Mouse (Mus musculus): ENCODE results near the gene Naalad2.
"Not testable (repeated sequence)": the region's sequence is repeated elsewhere in the genome, so short reads cannot be mapped to it uniquely, and the experiment has no call there.

Naalad2 gene

GRCm38 (mm10) chr9:18402895-18403294, at the start of gene Naalad2:
Naalad2 (minus strand) TSS chr9:18402995.
- in situ Hi-C loops (cut with MboI, MseI), result not testable (repeated sequence)

- in situ Hi-C loops (cut with MboI, MseI), result no loop called here
Observed at GRCm38 (mm10) chr9:18431687-18432086, 28.9 kb upstream of the Naalad2 start.

- in situ Hi-C loops (cut with MboI, MseI), result no loop called here
Observed at GRCm38 (mm10) chr9:18430354-18430753, 27.6 kb upstream of the Naalad2 start, which contains the start of gene Mbd3l2. Mbd3l2 (plus strand) TSS chr9:18430654.

- in situ Hi-C loops (cut with MboI, MseI), result not testable (repeated sequence)
Observed at GRCm38 (mm10) chr9:18412371-18412770, 9.6 kb upstream of the Naalad2 start.

GRCm38 (mm10) chr9:18404118-18404517, 1.3 kb upstream of the Naalad2 start, which contains the start of gene Ubtfl1:
Ubtfl1 (plus strand) TSS chr9:18404418.
- in situ Hi-C loops (cut with MboI, MseI), result no loop called here

- in situ Hi-C loops (cut with MboI, MseI), result no loop called here
Observed at GRCm38 (mm10) chr9:18399629-18400028, 3.2 kb downstream of the Naalad2 start.

- in situ Hi-C loops (cut with MboI, MseI), result no loop called here
Observed at GRCm38 (mm10) chr9:18385782-18386181, 17.0 kb downstream of the Naalad2 start.

- in situ Hi-C loops (cut with MboI, MseI), result not testable (repeated sequence)
Observed at GRCm38 (mm10) chr9:18373026-18373425, 29.8 kb downstream of the Naalad2 start.

GRCm38 (mm10) chr9:18319990-18320389, 82.8 kb downstream of the Naalad2 start:
- in situ Hi-C loops (cut with MboI, MseI), result no loop called here

GRCm38 (mm10) chr9:18298301-18298700, 104.5 kb downstream of the Naalad2 start:
- in situ Hi-C loops (cut with MboI, MseI), result loop anchor here in 1 of 2 experiments (10.0 kb wide), 1 partner anchor 1316 kb away; no protein-coding TSS in a partner anchor

GRCm38 (mm10) chr9:18293026-18293781, 109.6 kb downstream of the Naalad2 start:
- in situ Hi-C loops (cut with MboI, MseI), result loop anchor here in 1 of 2 experiments (10.0 kb wide), 1 partner anchor 1322 kb away; no protein-coding TSS in a partner anchor

GRCm38 (mm10) chr9:18292443-18292922, 110.3 kb downstream of the Naalad2 start:
- in situ Hi-C loops (cut with MboI, MseI), result loop anchor here in 1 of 2 experiments (10.0 kb wide), 1 partner anchor 1322 kb away; no protein-coding TSS in a partner anchor

GRCm38 (mm10) chr9:18291571-18292429, 111.0 kb downstream of the Naalad2 start, which contains the start of gene Chordc1:
Chordc1 (plus strand) TSS chr9:18292125.
- in situ Hi-C loops (cut with MboI, MseI), result loop anchor here in 1 of 2 experiments (10.0 kb wide), 1 partner anchor 1323 kb away; no protein-coding TSS in a partner anchor

- in situ Hi-C loops (cut with MboI, MseI), result not testable (repeated sequence)
Observed at GRCm38 (mm10) chr9:18278693-18279092, 124.1 kb downstream of the Naalad2 start.

- in situ Hi-C loops (cut with MboI, MseI), result no loop called here
Observed at GRCm38 (mm10) chr9:18277497-18277896, 125.3 kb downstream of the Naalad2 start.

GRCm38 (mm10) chr9:18276844-18277243, 126.0 kb downstream of the Naalad2 start:
- in situ Hi-C loops (cut with MboI, MseI), result no loop called here

GRCm38 (mm10) chr9:18275901-18276300, 126.9 kb downstream of the Naalad2 start:
- in situ Hi-C loops (cut with MboI, MseI), result no loop called here
